9 mouse cellular contexts compared by ENCODE assay signal in genomic region chr15:99129956-99130910, GRCm38 (mm10). TPM values are rescaled to one million over a fixed set of nuclear protein-coding genes. Genes with fewer than 3 reads are reported as not detected.
DNase-seq lines count a peak whose midpoint lies in the region; ATAC-seq and TF ChIP-seq lines count a peak whose summit lies in the region.
"Had no signal": no experiment of that assay in that cellular context is flagged by ENCODE, and none has a peak within 500 bp of the region (broad histone marks: within the 10 kb centered on the region; RNA-seq: fewer than 3 reads in every experiment).

No protein-coding gene starts in this region.

- no peaks in the 10 kb centered on the region for H3K27me3 ChIP-seq in heart, embryonic 16.5 days (ENCODE audit: control insufficient read depth, insufficient read depth, low read length)
- no peaks in the 10 kb centered on the region for H3K27me3 ChIP-seq in E14TG2a.4 (ENCODE audit: insufficient read depth, low read length)
- no peaks in the 10 kb centered on the region for H3K27me3 ChIP-seq in embryonic facial prominence, embryonic 10.5 days (replicated peaks; ENCODE audit: low read depth, poor library complexity, severe bottlenecking)

- no peak for TF ChIP-seq CTCF in E14TG2a.4 (conservative IDR thresholded peaks at IDR 0.05; ENCODE audit: low read length)

- H3K27ac ChIP-seq in heart, embryonic 16.5 days (ENCODE audit: low read length): peak overlapping the region; percentile 47
- peak overlapping the region; percentile 79 for H3K27ac ChIP-seq in embryonic facial prominence, embryonic 10.5 days (replicated peaks)
- H3K27ac ChIP-seq: left cerebral cortex, adult 2 months had no signal

- H3K4me2 ChIP-seq in heart, embryonic 16.5 days (ENCODE audit: low read depth, low read length): peak overlapping the region; percentile 4; the same call in 1 of the 2 replicates

- no peak overlapping the region for H3K4me3 ChIP-seq in heart, embryonic 16.5 days (ENCODE audit: low read length)
- peak overlapping the region; percentile 55 for H3K4me3 ChIP-seq in E14TG2a.4 (replicated peaks; ENCODE audit: low read length)
- H3K4me3 ChIP-seq in embryonic facial prominence, embryonic 10.5 days: peak overlapping the region; percentile 29
- H3K4me3 ChIP-seq: left cerebral cortex, adult 2 months had no signal

- H3K9me3 ChIP-seq in heart, embryonic 16.5 days (replicated peaks; ENCODE audit: control insufficient read depth, low read length): no peaks in the 10 kb centered on the region
- no peaks in the 10 kb centered on the region for H3K9me3 ChIP-seq in E14TG2a.4 (ENCODE audit: low read length)
- H3K9me3 ChIP-seq in embryonic facial prominence, embryonic 10.5 days: no peaks in the 10 kb centered on the region

- no peak for ATAC-seq in heart, embryonic 16.5 days (replicated peaks; ENCODE audit: extremely low read depth, insufficient read depth, low FRiP score)

- 0 out of 2 replicates have a peak overlapping the region, but pooled peaks have one; percentile 17 for H3K9ac ChIP-seq in heart, embryonic 16.5 days (ENCODE audit: low read length)

- no peaks in the 10 kb centered on the region for H3K36me3 ChIP-seq in heart, embryonic 16.5 days (ENCODE audit: control insufficient read depth, insufficient read depth)
- peaks cover 28% of the 10 kb centered on the region for H3K36me3 ChIP-seq in E14TG2a.4 (ENCODE audit: insufficient read depth, low read length)
- peaks cover 55% of the 10 kb centered on the region for H3K36me3 ChIP-seq in embryonic facial prominence, embryonic 10.5 days (replicated peaks)

- WGBS in heart, embryonic 16.5 days: 50% methylated on average over 22 of the region's 22 CpGs
- WGBS in embryonic facial prominence, embryonic 10.5 days: 62% methylated on average over 22 of the region's 22 CpGs

- DNase-seq in heart, postnatal 4 days: no peak
- DNase-seq in embryonic facial prominence, embryonic 10.5 days (ENCODE audit: low spot score): peak; percentile 43
- DNase-seq in mesoderm, embryonic 11.5 days (ENCODE audit: low read depth, low spot score): peak; percentile 45
- no peak for DNase-seq in retina, embryonic 14.5 days (ENCODE audit: low spot score)
- DNase-seq in right cerebral cortex, postnatal 14 days: no peak
- no peak for DNase-seq in retina, postnatal 1 day

- peaks cover 22% of the 10 kb centered on the region for H3K4me1 ChIP-seq in heart, embryonic 16.5 days (ENCODE audit: control insufficient read depth, insufficient read depth, low read length)
- peaks cover 62% of the 10 kb centered on the region for H3K4me1 ChIP-seq in E14TG2a.4 (replicated peaks; ENCODE audit: low read depth, low read length)
- H3K4me1 ChIP-seq in embryonic facial prominence, embryonic 10.5 days: peaks cover 47% of the 10 kb centered on the region

RNA-seq across cellular contexts. Expression of gene Spats2, which starts 4.5 kb away (rescaled TPM):
- polyA plus RNA-seq in heart, embryonic 16.5 days (2015; fragmentation: Nextera tagmentation; extraction: Ambion mirVana): 25.3 and 25.5 TPM in 2 replicates
- 10 to 100 TPM; 24.8 to 28.3 TPM for total RNA-seq in heart, postnatal 4 days (2021)
- 60.1 and 62.1 TPM in 2 replicates for polyA plus RNA-seq in embryonic facial prominence, embryonic 10.5 days (2016; fragmentation: Nextera tagmentation; extraction: Ambion mirVana)

RNA-seq across cellular contexts. Expression of gene Dnajc22, which starts 37.3 kb away (rescaled TPM):
- polyA plus RNA-seq in heart, embryonic 16.5 days (2015; fragmentation: Nextera tagmentation; extraction: Ambion mirVana): 0.43 and 0.52 TPM in 2 replicates
- total RNA-seq in heart, postnatal 4 days (2021): 1 to 10 TPM in 1 of 2 experiments, under 1 TPM in 1; 0.79 to 1.2 TPM
- polyA plus RNA-seq in embryonic facial prominence, embryonic 10.5 days (2016; fragmentation: Nextera tagmentation; extraction: Ambion mirVana): 1.1 and 1.6 TPM in 2 replicates

RNA-seq across cellular contexts. Expression of gene C1ql4, which starts 42.6 kb away (rescaled TPM):
- polyA plus RNA-seq in heart, embryonic 16.5 days (2015; fragmentation: Nextera tagmentation; extraction: Ambion mirVana): 0.12 and 0.16 TPM in 2 replicates
- total RNA-seq in heart, postnatal 4 days (2021): under 1 TPM in 1 of 2 experiments, not detected in 1; 0.19 TPM
- 0.36 and 0.52 TPM in 2 replicates for polyA plus RNA-seq in embryonic facial prominence, embryonic 10.5 days (2016; fragmentation: Nextera tagmentation; extraction: Ambion mirVana)
- total RNA-seq: left cerebral cortex, adult 2 months had no signal

RNA-seq across cellular contexts. Expression of gene Troap, which starts 55.9 kb away (rescaled TPM):
- polyA plus RNA-seq in heart, embryonic 16.5 days (2015; fragmentation: Nextera tagmentation; extraction: Ambion mirVana): 27.8 and 29.4 TPM in 2 replicates
- total RNA-seq in heart, postnatal 4 days (2021): 10 to 100 TPM; 17.8 to 18.7 TPM
- polyA plus RNA-seq in embryonic facial prominence, embryonic 10.5 days (2016; fragmentation: Nextera tagmentation; extraction: Ambion mirVana): 49.8 and 53.1 TPM in 2 replicates

Comparison
In these comparisons a context has a peak if more than half of its experiments do, and no peak if none do; other contexts are left out.
1. DNase-seq: peak in embryonic facial prominence, embryonic 10.5 days (single experiment) and mesoderm, embryonic 11.5 days (single experiment); none in heart, postnatal 4 days (single experiment), retina, embryonic 14.5 days (single experiment), right cerebral cortex, postnatal 14 days (single experiment) and retina, postnatal 1 day (single experiment).